Mouse (Mus musculus) heart, embryonic 13.5 days (tissue): ENCODE data around the gene Gpr4. TPM values are rescaled to one million over a fixed set of nuclear protein-coding genes. Genes with fewer than 3 reads are reported as not detected.

Experiments
- ATAC-seq: fragments of 200-750 bp; cut with Nextera tagmentation; 2 replicates; pipeline ENCODE4 v1.8.0; 2017; ENCODE audit warnings: moderate TSS enrichment; ENCODE audit not compliant: insufficient number of reproducible peaks, low FRiP score, low TSS enrichment; ENCODE audit errors: extremely low read depth
- H3K27ac ChIP-seq: fragments of 300-500 bp; sonication (generic); replicated peaks from 2 replicates; pipeline ENCODE4 v1.5.1; 2015; ENCODE audit warnings: moderate library complexity, mild to moderate bottlenecking, inconsistent platforms
- H3K27me3 ChIP-seq: fragments of 300-500 bp; sonication (generic); replicated peaks from 2 replicates; pipeline ENCODE4 v1.6.1; 2015; ENCODE audit warnings: mild to moderate bottlenecking, inconsistent platforms
- H3K36me3 ChIP-seq: fragments of 300-500 bp; sonication (generic); 2 replicates; pipeline ENCODE4 v1.6.1; 2015; ENCODE audit warnings: mild to moderate bottlenecking, inconsistent platforms
- H3K4me1 ChIP-seq: fragments of 300-500 bp; sonication (generic); 2 replicates; pipeline ENCODE4 v1.6.1; 2015; ENCODE audit warnings: inconsistent platforms
- H3K4me2 ChIP-seq: fragments of 300-500 bp; sonication (generic); 2 replicates; pipeline ENCODE4 v1.6.1; 2015; ENCODE audit warnings: inconsistent platforms, mild to moderate bottlenecking, moderate library complexity
- H3K4me3 ChIP-seq: fragments of 300-500 bp; sonication (generic); 2 replicates; pipeline ENCODE4 v1.5.1; 2015; ENCODE audit warnings: moderate library complexity, mild to moderate bottlenecking, inconsistent platforms
- H3K9ac ChIP-seq: fragments of 300-500 bp; sonication (generic); 2 replicates; pipeline ENCODE4 v1.6.1; 2015; ENCODE audit warnings: inconsistent platforms, mild to moderate bottlenecking, moderate library complexity
- H3K9me3 ChIP-seq: fragments of 300-500 bp; sonication (generic); 2 replicates; pipeline ENCODE4 v1.6.1; 2016; ENCODE audit warnings: inconsistent platforms
- WGBS: fragments of 180-500 bp; shearing (Covaris S2); methylation state at CpG from one replicate; pipeline ENCODE4 v1.1.7; 2015; ENCODE audit warnings: mixed read lengths; 5-methylcytosine and 5-hydroxymethylcytosine counted together
- polyA plus RNA-seq: library from polyadenylated mRNA; unstranded; fragments of >200 nt; fragmentation: Nextera tagmentation; extraction: Ambion mirVana; gene quantifications from 2 replicates; pipeline ENCODE4 v1.2.1, GENCODE M21; 2015

The Gpr4 gene
- polyA plus RNA-seq, 1 experiment from 2014 or later = 1.7 TPM

GRCm38 (mm10) chr7:19265928-19266822, 53.8 kb downstream of the Gpr4 start:
- ATAC-seq = no peak
- Histone ChIP-seq H3K4me1 (peaks cover 59% of the 10 kb centered on the region), H3K4me2 (peak overlapping the region; percentile 28; the same call in 1 of the 2 replicates), H3K9ac (peak overlapping the region; percentile 63), H3K27me3 (no peaks in the 10 kb centered on the region), H3K27ac (peak overlapping the region; percentile 24; the same call in 1 of the 2 replicates), H3K36me3 (peaks cover 66% of the 10 kb centered on the region), H3K9me3 (no peaks in the 10 kb centered on the region), H3K4me3 (no peak overlapping the region)
- WGBS = 63% methylated on average over 10 of the region's 10 CpGs

GRCm38 (mm10) chr7:19267051-19267450, 54.7 kb downstream of the Gpr4 start:
- Histone ChIP-seq H3K4me2 (0 out of 2 replicates have a peak overlapping the region, but pooled peaks have one; percentile 25), H3K4me1 (peaks cover 59% of the 10 kb centered on the region), H3K4me3 (no peak overlapping the region), H3K36me3 (peaks cover 57% of the 10 kb centered on the region), H3K9ac (peak overlapping the region; percentile 63), H3K27ac (peak overlapping the region; percentile 2; the same call in 1 of the 2 replicates), H3K9me3 (no peaks in the 10 kb centered on the region), H3K27me3 (no peaks in the 10 kb centered on the region)
- 47% methylated on average over 10 of the region's 10 CpGs for WGBS
- no peak for ATAC-seq

GRCm38 (mm10) chr7:19268993-19269681, 56.8 kb downstream of the Gpr4 start:
- no peaks in the 10 kb centered on the region for H3K9me3 ChIP-seq
- peaks cover 62% of the 10 kb centered on the region for H3K4me1 ChIP-seq
- no peaks in the 10 kb centered on the region for H3K27me3 ChIP-seq
- peak overlapping the region; percentile 99 for H3K9ac ChIP-seq
- no peak for ATAC-seq
- H3K4me2 ChIP-seq = peak overlapping the region; percentile 95
- 40% methylated on average over 10 of the region's 10 CpGs for WGBS
- peak overlapping the region; percentile 98 for H3K27ac ChIP-seq
- peaks cover 36% of the 10 kb centered on the region for H3K36me3 ChIP-seq
- peak overlapping the region; percentile 100 for H3K4me3 ChIP-seq

GRCm38 (mm10) chr7:19269721-19270441, 57.5 kb downstream of the Gpr4 start:
- WGBS = under 1% methylated on average over 18 of the region's 19 CpGs
- peaks cover 56% of the 10 kb centered on the region for H3K4me1 ChIP-seq

GRCm38 (mm10) chr7:19270509-19271237, 58.3 kb downstream of the Gpr4 start:
- under 1% methylated on average over 20 of the region's 21 CpGs for WGBS
- no peak for ATAC-seq
- Histone ChIP-seq H3K9ac (peak overlapping the region; percentile 99), H3K4me3 (peak overlapping the region; percentile 100), H3K36me3 (peaks cover 22% of the 10 kb centered on the region), H3K4me1 (peaks cover 48% of the 10 kb centered on the region), H3K27ac (peak overlapping the region; percentile 98), H3K4me2 (peak overlapping the region; percentile 95), H3K9me3 (no peaks in the 10 kb centered on the region), H3K27me3 (0 out of 2 replicates have a peak, but pooled peaks cover 2% of the 10 kb centered on the region)

More at GRCm38 (mm10) chr7:19269721-19270441, 57.5 kb downstream of the Gpr4 start:
- ATAC-seq = peak; percentile 53
- Histone ChIP-seq H3K36me3 (peaks cover 29% of the 10 kb centered on the region), H3K4me2 (peak overlapping the region; percentile 95), H3K4me3 (peak overlapping the region; percentile 100), H3K9me3 (no peaks in the 10 kb centered on the region), H3K27me3 (no peaks in the 10 kb centered on the region), H3K9ac (peak overlapping the region; percentile 99), H3K27ac (peak overlapping the region; percentile 98)

GRCm38 (mm10) chr7:19271238-19272172, 59.2 kb downstream of the Gpr4 start, which contains the start of gene Vasp:
Gene Vasp, minus strand, starts transcription at chr7:19271817.
- H3K4me2 ChIP-seq = peak within 1 kb of the TSS; percentile 95
- H3K36me3 ChIP-seq = peaks cover 14% of the 10 kb centered on the region
- H3K9ac ChIP-seq = peak within 1 kb of the TSS; percentile 99
- peak; percentile 56 for ATAC-seq
- H3K9me3 ChIP-seq = 0 out of 2 replicates have a peak, but pooled peaks cover 3% of the 10 kb centered on the region
- WGBS = 1% methylated on average over 62 of the region's 62 CpGs
- H3K4me3 ChIP-seq = peak within 1 kb of the TSS; percentile 100
- 0 out of 2 replicates have a peak, but pooled peaks cover 3% of the 10 kb centered on the region for H3K27me3 ChIP-seq
- peak within 1 kb of the TSS; percentile 98 for H3K27ac ChIP-seq
- H3K4me1 ChIP-seq = peaks cover 40% of the 10 kb centered on the region

GRCm38 (mm10) chr7:19272173-19272764, 59.9 kb downstream of the Gpr4 start:
- Histone ChIP-seq H3K4me2 (peak overlapping the region; percentile 95), H3K9me3 (0 out of 2 replicates have a peak, but pooled peaks cover 3% of the 10 kb centered on the region), H3K27me3 (peaks cover 10% of the 10 kb centered on the region; the same call in 1 of the 2 replicates), H3K4me1 (peaks cover 32% of the 10 kb centered on the region), H3K36me3 (peaks cover 9% of the 10 kb centered on the region), H3K4me3 (peak overlapping the region; percentile 100), H3K27ac (peak overlapping the region; percentile 98), H3K9ac (peak overlapping the region; percentile 99)
- ATAC-seq = peak; percentile 45; the same call in 1 of the 2 replicates
- under 1% methylated on average over 36 of the region's 36 CpGs for WGBS
